Mouse (Mus musculus) olfactory bulb, adult 2 months (tissue): ENCODE measurements around the gene Qtrt2. TPM values are rescaled to one million over a fixed set of nuclear protein-coding genes. Genes with fewer than 3 reads are reported as not detected.

Source experiments
- H3K27ac ChIP-seq: fragments of 200-500 bp; 2 replicates; pipeline ENCODE4 v1.5.1; 2012; ENCODE audit warnings: low read depth, low read length; ENCODE audit not compliant: insufficient read depth
- H3K4me1 ChIP-seq: fragments of 200-500 bp; 2 replicates; pipeline ENCODE4 v1.6.1; 2012; ENCODE audit warnings: low read length; ENCODE audit not compliant: control insufficient read depth, insufficient read depth
- H3K4me3 ChIP-seq: fragments of 200-500 bp; 2 replicates; pipeline ENCODE4 v1.5.1; 2012; ENCODE audit warnings: mild to moderate bottlenecking, low read depth, low read length, moderate library complexity; ENCODE audit not compliant: insufficient read depth
- CTCF ChIP-seq: fragments of 200-500 bp; IDR thresholded peaks from 2 replicates; pipeline ENCODE4 v1.5.1; 2012; ENCODE audit warnings: low read depth, mild to moderate bottlenecking, low read length, moderate library complexity; ENCODE audit not compliant: insufficient read depth
- POLR2A ChIP-seq: fragments of 200-500 bp; IDR thresholded peaks from 2 replicates; pipeline ENCODE4 v1.6.1; 2012; ENCODE audit warnings: mild to moderate bottlenecking, low read depth, low read length, moderate library complexity; ENCODE audit not compliant: insufficient read depth
- WGBS: fragments of 180-500 bp; shearing (Covaris S2); methylation state at CpG from one replicate; pipeline ENCODE4 v1.1.7; 2018; 5-methylcytosine and 5-hydroxymethylcytosine counted together
- polyA plus RNA-seq: library from polyadenylated mRNA; stranded (reverse); fragments of >200 nt; gene quantifications from 2 replicates; pipeline ENCODE4 v1.2.4, GENCODE M21; 2012; ENCODE audit warnings: low replicate concordance; ENCODE audit not compliant: missing spikeins, insufficient read depth, insufficient read length

Gene Qtrt2
- polyA plus RNA-seq = not detected in 2 replicates

GRCm38 (mm10) chr16:43926341-43926859 is at the start of gene Qtrt2:
Gene Qtrt2, minus strand, starts transcription at chr16:43926809.
- WGBS = 82% methylated on average over 6 of the region's 6 CpGs
- Histone ChIP-seq H3K4me1 (no peaks in the 10 kb centered on the region), H3K4me3 (no peak within 1 kb of the TSS), H3K27ac (no peak within 1 kb of the TSS)
- TF ChIP-seq POLR2A = no peak
- no peak for TF ChIP-seq CTCF

DNA sequence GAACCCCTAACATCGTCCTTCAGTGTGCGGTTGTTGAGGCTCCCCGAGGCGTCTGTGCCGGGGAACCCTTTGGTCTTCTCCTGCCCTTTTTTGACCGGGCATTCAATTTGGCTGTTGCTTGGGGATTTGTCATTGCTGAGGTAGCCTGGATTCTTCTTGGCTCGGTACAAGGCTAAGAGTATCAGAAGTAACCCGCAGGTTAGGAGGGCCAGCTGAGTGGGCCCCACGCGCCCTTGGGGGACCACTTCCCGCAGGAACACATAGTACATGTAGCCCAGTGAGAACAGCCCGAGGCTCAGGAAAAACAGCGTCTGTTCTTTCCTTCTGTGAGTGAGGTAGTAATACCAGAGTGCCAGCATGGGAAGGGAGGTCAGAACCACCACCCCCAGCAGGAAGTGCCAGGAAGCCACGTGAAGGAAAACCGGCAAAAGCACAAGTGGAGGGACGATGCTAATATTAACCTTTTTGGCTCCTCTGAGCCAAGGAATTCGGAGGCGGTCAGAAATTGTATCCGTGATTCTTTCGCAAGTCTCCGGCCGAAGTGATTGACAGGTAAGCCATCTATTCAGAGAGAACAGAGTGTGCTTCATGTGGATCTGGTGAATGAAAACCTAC is 47.1 kb upstream of the Qtrt2 start:
- Histone ChIP-seq H3K4me1 (no peaks in the 10 kb centered on the region), H3K27ac (no peak overlapping the region), H3K4me3 (no peak overlapping the region)
- WGBS = 76% methylated on average over 22 of the region's 22 CpGs
- no peak for TF ChIP-seq POLR2A
- no peak for TF ChIP-seq CTCF

DNA sequence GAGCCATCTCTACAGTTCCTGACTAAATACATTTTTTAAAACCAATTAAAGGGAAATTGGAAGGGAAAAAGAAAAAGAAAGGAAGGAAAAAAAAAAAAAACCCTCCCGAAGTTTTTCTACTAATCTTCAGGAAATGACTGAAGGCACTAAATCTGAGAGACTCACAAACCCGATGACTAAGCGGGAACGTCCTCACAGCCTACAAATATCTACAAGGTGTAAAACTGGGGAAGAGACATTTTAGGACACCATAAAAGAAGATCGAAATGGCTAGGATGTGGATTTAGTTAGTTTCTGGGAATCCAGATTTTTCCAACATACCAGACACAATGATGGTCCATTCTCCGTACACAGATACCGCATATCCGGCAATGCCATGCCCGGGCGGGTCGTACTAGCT is 46.5 kb upstream of the Qtrt2 start:
- Histone ChIP-seq H3K4me1 (no peaks in the 10 kb centered on the region), H3K27ac (no peak overlapping the region), H3K4me3 (no peak overlapping the region)
- no peak for TF ChIP-seq CTCF
- TF ChIP-seq POLR2A = no peak
- WGBS = 89% methylated on average over 11 of the region's 11 CpGs

- Histone ChIP-seq H3K4me1 (no peaks in the 10 kb centered on the region), H3K4me3 (no peak overlapping the region), H3K27ac (no peak overlapping the region)
- TF ChIP-seq POLR2A (no peak), CTCF (no peak)
- 97% methylated on average over 2 of the region's 2 CpGs for WGBS
Observed at GRCm38 (mm10) chr16:43972391-43972790, 45.8 kb upstream of the Qtrt2 start.

- Histone ChIP-seq H3K4me3 (no peak overlapping the region), H3K27ac (no peak overlapping the region), H3K4me1 (no peaks in the 10 kb centered on the region)
- TF ChIP-seq POLR2A (no peak), CTCF (no peak)
- WGBS = 98% methylated on average over 9 of the region's 9 CpGs
Observed at GRCm38 (mm10) chr16:43971741-43972140, 45.1 kb upstream of the Qtrt2 start.

GRCm38 (mm10) chr16:43971189-43971588 is 44.6 kb upstream of the Qtrt2 start:
- 97% methylated on average over 11 of the region's 11 CpGs for WGBS
- Histone ChIP-seq H3K4me1 (no peaks in the 10 kb centered on the region), H3K27ac (no peak overlapping the region), H3K4me3 (no peak overlapping the region)
- TF ChIP-seq POLR2A = no peak
- TF ChIP-seq CTCF = no peak

- no peak overlapping the region for H3K27ac ChIP-seq
- 90% methylated on average over 3 of the region's 3 CpGs for WGBS
- no peak for TF ChIP-seq CTCF
- no peak for TF ChIP-seq POLR2A
- no peak overlapping the region for H3K4me3 ChIP-seq
- no peaks in the 10 kb centered on the region for H3K4me1 ChIP-seq
Observed at GRCm38 (mm10) chr16:43970426-43970825, 43.8 kb upstream of the Qtrt2 start.

GRCm38 (mm10) chr16:43965781-43966389 is 39.3 kb upstream of the Qtrt2 start:
- 59% methylated on average over 13 of the region's 13 CpGs for WGBS
- no peak overlapping the region for H3K27ac ChIP-seq
- TF ChIP-seq CTCF (no peak), POLR2A (no peak)
- H3K4me1 ChIP-seq = no peaks in the 10 kb centered on the region
- no peak overlapping the region for H3K4me3 ChIP-seq

DNA sequence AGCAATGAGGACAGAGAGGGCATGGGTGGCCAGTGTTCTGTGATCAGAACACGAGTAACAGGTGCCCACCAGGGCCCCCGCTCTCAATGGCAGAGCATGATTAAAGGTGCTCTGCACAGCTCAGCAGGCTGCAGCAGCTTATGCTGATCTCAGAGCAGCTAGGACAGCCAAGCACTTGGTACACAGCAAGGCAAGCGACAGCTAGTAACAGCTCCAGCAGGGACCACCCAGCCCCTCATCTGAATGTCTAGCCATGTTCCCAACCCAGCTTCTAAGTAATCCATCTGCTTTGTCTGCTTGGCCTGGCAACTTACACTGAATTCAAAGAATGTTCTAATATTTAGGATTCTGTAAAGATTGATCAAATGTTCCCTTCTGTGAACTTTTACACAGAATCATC is 37.2 kb upstream of the Qtrt2 start:
- 64% methylated on average over 3 of the region's 3 CpGs for WGBS
- Histone ChIP-seq H3K4me3 (no peak overlapping the region), H3K4me1 (no peaks in the 10 kb centered on the region), H3K27ac (no peak overlapping the region)
- TF ChIP-seq POLR2A (no peak), CTCF (no peak)

DNA sequence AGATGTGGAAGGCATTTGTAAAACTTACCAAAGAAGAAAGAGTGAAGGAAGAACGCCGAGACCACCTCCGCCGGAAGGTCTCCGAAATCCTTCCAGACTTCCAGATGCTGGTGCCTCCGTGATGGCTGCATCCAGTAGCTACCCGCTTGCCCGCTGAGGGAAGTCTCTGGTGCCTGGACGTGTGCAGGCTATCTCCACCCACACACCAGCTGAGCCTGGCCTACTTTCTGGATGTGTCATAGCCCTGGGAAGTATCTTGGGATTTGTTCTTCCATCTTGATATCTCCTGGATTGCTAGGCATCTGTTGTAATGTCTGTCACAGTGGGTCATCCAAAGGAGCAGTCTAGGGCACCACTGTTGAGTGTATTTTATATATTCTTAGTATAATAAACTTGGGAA is 36.7 kb upstream of the Qtrt2 start:
- Histone ChIP-seq H3K27ac (no peak overlapping the region), H3K4me3 (no peak overlapping the region), H3K4me1 (no peaks in the 10 kb centered on the region)
- WGBS = 93% methylated on average over 9 of the region's 9 CpGs
- TF ChIP-seq POLR2A = no peak
- TF ChIP-seq CTCF = no peak
